16 mouse cellular contexts compared by ENCODE assay signal in genomic region chr1:38298291-38298690, GRCm38 (mm10).
"Had no signal": no experiment of that assay in that cellular context is flagged by ENCODE, and none has a peak within 500 bp of the region (broad histone marks: within the 10 kb centered on the region; RNA-seq: fewer than 3 reads in every experiment).

No protein-coding gene starts in this region.

- H3K9ac ChIP-seq: liver, embryonic 15.5 days; neural tube, embryonic 15.5 days had no signal

- H3K4me1 ChIP-seq: limb, embryonic 10.5 days; liver, embryonic 15.5 days; midbrain, embryonic 10.5 days had no signal

- H3K27ac ChIP-seq: limb, embryonic 10.5 days; liver, embryonic 15.5 days; midbrain, embryonic 10.5 days; neural tube, embryonic 15.5 days had no signal

- DNase-seq: kidney, postnatal 10 days; kidney, postnatal 4 days; lung, adult 2 months; lung, postnatal 36 days; midbrain, embryonic 14.5 days; right cerebral cortex, adult 18-20 months; right cerebral cortex, postnatal 25 days; thymus, adult 18-20 months; thymus, postnatal 14 days had no signal

- ATAC-seq: lung, postnatal 0 days had no signal

- H3K36me3 ChIP-seq: liver, embryonic 15.5 days; midbrain, embryonic 10.5 days; neural tube, embryonic 15.5 days had no signal

- H3K4me2 ChIP-seq: liver, embryonic 11.5 days; liver, embryonic 15.5 days; neural tube, embryonic 15.5 days had no signal

- H3K27me3 ChIP-seq: liver, embryonic 15.5 days; neural tube, embryonic 15.5 days had no signal

- H3K4me3 ChIP-seq: limb, embryonic 10.5 days; liver, embryonic 15.5 days; midbrain, embryonic 10.5 days; myocyte; neural tube, embryonic 15.5 days had no signal

- H3K9me3 ChIP-seq: limb, embryonic 10.5 days; liver, embryonic 15.5 days; midbrain, embryonic 10.5 days; neural tube, embryonic 15.5 days had no signal
